Mouse (Mus musculus) MEL (cell line): ENCODE measurements around the gene Pcnx4. TPM values are rescaled to one million over a fixed set of nuclear protein-coding genes. Genes with fewer than 3 reads are reported as not detected.

Experiments used
- DNase-seq: peaks from one replicate; pipeline ENCODE4 v3.0.0; 2011; ENCODE audit warnings: low read depth, low spot score
- H3K27ac ChIP-seq: 2 replicates; pipeline ENCODE4 v1.5.1; 2012; ENCODE audit warnings: low read depth, mild to moderate bottlenecking, control low read depth, low read length, moderate library complexity; ENCODE audit not compliant: control insufficient read depth
- H3K27me3 ChIP-seq, 2 experiments: fragments of 150-350 bp in 1 of 2; sonication (generic) in 1 of 2; 2 replicates each; pipeline ENCODE4 v1.6.1; 2012; ENCODE audit warnings: low read length in 2 of 2, mild to moderate bottlenecking in 2 of 2, improper control_type of control experiment in 1 of 2, moderate library complexity in 1 of 2; ENCODE audit not compliant: insufficient read depth in 2 of 2, control insufficient read depth in 1 of 2
- H3K36me3 ChIP-seq, 2 experiments: 2 replicates each; pipeline ENCODE4 v1.6.1; 2012 to 2014; ENCODE audit warnings: low read length in 2 of 2, improper control_type of control experiment in 1 of 2, inconsistent platforms in 1 of 2, mild to moderate bottlenecking in 1 of 2; ENCODE audit not compliant: insufficient read depth in 2 of 2, control insufficient read depth in 1 of 2
- H3K4me1 ChIP-seq, 2 experiments: fragments of 150-350 bp in 1 of 2; sonication (generic) in 1 of 2; 2 replicates each; pipeline ENCODE4 v1.6.1; 2012; ENCODE audit warnings: low read length in 2 of 2, improper control_type of control experiment in 1 of 2, mild to moderate bottlenecking in 1 of 2; ENCODE audit not compliant: insufficient read depth in 2 of 2, control insufficient read depth in 1 of 2
- H3K4me3 ChIP-seq, 2 experiments: fragments of 150-350 bp in 1 of 2; sonication (generic) in 1 of 2; 2 replicates each; pipeline ENCODE4 v1.5.1; 2012; ENCODE audit warnings: low read depth in 2 of 2, low read length in 2 of 2, mild to moderate bottlenecking in 2 of 2, moderate library complexity in 2 of 2, control low read depth in 1 of 2, improper control_type of control experiment in 1 of 2; ENCODE audit not compliant: control insufficient read depth in 1 of 2, insufficient read depth in 1 of 2
- H3K79me2 ChIP-seq: 2 replicates; pipeline ENCODE4 v1.6.1; 2012; ENCODE audit warnings: mild to moderate bottlenecking, low read length, moderate library complexity; ENCODE audit not compliant: control insufficient read depth, poor library complexity, insufficient read depth
- H3K9ac ChIP-seq: 2 replicates; pipeline ENCODE4 v1.6.1; 2012; ENCODE audit warnings: low read depth, mild to moderate bottlenecking, control low read depth, low read length, moderate library complexity; ENCODE audit not compliant: control insufficient read depth, poor library complexity, severe bottlenecking
- H3K9me3 ChIP-seq: fragments of 150-350 bp; sonication (generic); replicated peaks from 2 replicates; pipeline ENCODE4 v1.6.1; 2012; ENCODE audit warnings: mild to moderate bottlenecking, low read length, improper control_type of control experiment, moderate library complexity; ENCODE audit not compliant: insufficient read depth
- CHD1 ChIP-seq: IDR thresholded peaks from 2 replicates; pipeline ENCODE4 v1.6.1; 2012; ENCODE audit warnings: low read depth, mild to moderate bottlenecking, inconsistent platforms, low read length, improper control_type of control experiment
- CHD2 ChIP-seq: IDR thresholded peaks from 2 replicates; pipeline ENCODE4 v1.6.1; 2011; ENCODE audit warnings: low read length, improper control_type of control experiment
- EP300 ChIP-seq, 2 experiments: IDR thresholded peaks; 2 replicates each; pipeline ENCODE4 v1.6.1; 2011; ENCODE audit warnings: improper control_type of control experiment in 2 of 2, low read length in 2 of 2, low read depth in 1 of 2, mild to moderate bottlenecking in 1 of 2
- ETS1 ChIP-seq: IDR thresholded peaks from 2 replicates; pipeline ENCODE4 v1.6.1; 2012; ENCODE audit warnings: low read depth, mild to moderate bottlenecking, inconsistent platforms, low read length, improper control_type of control experiment, moderate library complexity
- GABPA ChIP-seq: IDR thresholded peaks from 2 replicates; pipeline ENCODE4 v1.6.1; 2012; ENCODE audit warnings: low read depth, mild to moderate bottlenecking, inconsistent platforms, low read length, improper control_type of control experiment, moderate library complexity
- HCFC1 ChIP-seq: IDR thresholded peaks from 2 replicates; pipeline ENCODE4 v1.6.1; 2012; ENCODE audit warnings: low read depth, mild to moderate bottlenecking, inconsistent platforms, low read length, improper control_type of control experiment, moderate library complexity
- KAT2A ChIP-seq: conservative IDR thresholded peaks from 2 replicates; pipeline ENCODE4 v1.6.1; 2012; ENCODE audit warnings: low read depth, low read length, improper control_type of control experiment, inconsistent platforms
- MAX ChIP-seq: IDR thresholded peaks from 2 replicates; pipeline ENCODE4 v1.6.1; 2011; ENCODE audit warnings: low read length, improper control_type of control experiment
- MYB ChIP-seq: IDR thresholded peaks from 2 replicates; pipeline ENCODE4 v1.6.1; 2011; ENCODE audit warnings: mild to moderate bottlenecking, low read depth, low read length, improper control_type of control experiment
- MYC ChIP-seq: IDR thresholded peaks from 2 replicates; pipeline ENCODE4 v1.6.1; 2011; ENCODE audit warnings: low read depth, mild to moderate bottlenecking, low read length, improper control_type of control experiment, moderate library complexity
- NELFE ChIP-seq: IDR thresholded peaks from 2 replicates; pipeline ENCODE4 v1.6.1; 2011; ENCODE audit warnings: low read depth, low read length, improper control_type of control experiment
- POLR2A ChIP-seq, 2 experiments: IDR thresholded peaks; 2 replicates each; pipeline ENCODE4 v1.6.1; 2011 to 2012; ENCODE audit warnings: low read length in 2 of 2, mild to moderate bottlenecking in 2 of 2, control low read depth in 1 of 2, improper control_type of control experiment in 1 of 2, low read depth in 1 of 2, moderate library complexity in 1 of 2; ENCODE audit not compliant: control insufficient read depth in 1 of 2, insufficient read depth in 1 of 2, poor library complexity in 1 of 2
- POLR2AphosphoS2 ChIP-seq: IDR thresholded peaks from 2 replicates; pipeline ENCODE4 v1.6.1; 2011; ENCODE audit warnings: low read length, improper control_type of control experiment
- POLR2AphosphoS5 ChIP-seq: IDR thresholded peaks from 2 replicates; pipeline ENCODE4 v1.6.1; 2012; ENCODE audit warnings: low read depth, borderline replicate concordance, mild to moderate bottlenecking, inconsistent platforms, low read length, moderate library complexity, mixed read lengths
- RAD21 ChIP-seq: IDR thresholded peaks from 2 replicates; pipeline ENCODE4 v1.6.1; 2011; ENCODE audit warnings: mild to moderate bottlenecking, low read depth, low read length, improper control_type of control experiment
- RCOR1 ChIP-seq: IDR thresholded peaks from 2 replicates; pipeline ENCODE4 v1.6.1; 2012; ENCODE audit warnings: low read depth, mild to moderate bottlenecking, inconsistent platforms, low read length, improper control_type of control experiment
- SIN3A ChIP-seq: IDR thresholded peaks from 2 replicates; pipeline ENCODE4 v1.6.1; 2012; ENCODE audit warnings: low read length, improper control_type of control experiment, inconsistent platforms
- TBP ChIP-seq: IDR thresholded peaks from 2 replicates; pipeline ENCODE4 v1.8.0; 2011; ENCODE audit warnings: low read depth, low read length, improper control_type of control experiment
- UBTF ChIP-seq: IDR thresholded peaks from 2 replicates; pipeline ENCODE4 v1.6.1; 2012; ENCODE audit warnings: low read depth, mild to moderate bottlenecking, inconsistent platforms, low read length, improper control_type of control experiment, moderate library complexity, borderline replicate concordance; ENCODE audit not compliant: insufficient read depth
- USF2 ChIP-seq, 2 experiments: IDR thresholded peaks; 2 replicates each; pipeline ENCODE4 v1.6.1; 2011 to 2012; ENCODE audit warnings: improper control_type of control experiment in 2 of 2, low read length in 2 of 2, borderline replicate concordance in 1 of 2, inconsistent platforms in 1 of 2, low read depth in 1 of 2, mild to moderate bottlenecking in 1 of 2; ENCODE audit not compliant: insufficient read depth in 1 of 2
- ZC3H11A ChIP-seq: IDR thresholded peaks from 2 replicates; pipeline ENCODE4 v1.6.1; 2012; ENCODE audit warnings: low read depth, mild to moderate bottlenecking, inconsistent platforms, low read length, improper control_type of control experiment
- ZKSCAN1 ChIP-seq: IDR thresholded peaks from 2 replicates; pipeline ENCODE4 v1.6.1; 2012; ENCODE audit warnings: low read depth, mild to moderate bottlenecking, inconsistent platforms, low read length, improper control_type of control experiment, moderate library complexity
- ZNF384 ChIP-seq: IDR thresholded peaks from 2 replicates; pipeline ENCODE4 v1.6.1; 2012; ENCODE audit warnings: low read depth, mild to moderate bottlenecking, inconsistent platforms, low read length, improper control_type of control experiment
- polyA plus RNA-seq, 2 experiments: library from polyadenylated mRNA; stranded (reverse) in 1 of 2; unstranded in 1 of 2; fragments of >175 nt in 1 of 2; fragments of >200 nt in 1 of 2; gene quantifications; 2 replicates each; pipeline versions ENCODE4 v1.2.1 to v1.2.4; 2012; ENCODE audit warnings: low replicate concordance in 2 of 2, low read depth in 1 of 2; ENCODE audit not compliant: insufficient read length in 2 of 2, insufficient read depth in 1 of 2, missing spikeins in 1 of 2
- total RNA-seq: library from RNA; depleted of rRNA; stranded (reverse); fragments of 300-350 nt; gene quantifications from 2 replicates; pipeline ENCODE4 v1.2.3, GENCODE M21; 2012

Gene Pcnx4
- total and polyA plus RNA-seq, 3 experiments, result 3.2 to 5.2 TPM; not detected in 1

DNA sequence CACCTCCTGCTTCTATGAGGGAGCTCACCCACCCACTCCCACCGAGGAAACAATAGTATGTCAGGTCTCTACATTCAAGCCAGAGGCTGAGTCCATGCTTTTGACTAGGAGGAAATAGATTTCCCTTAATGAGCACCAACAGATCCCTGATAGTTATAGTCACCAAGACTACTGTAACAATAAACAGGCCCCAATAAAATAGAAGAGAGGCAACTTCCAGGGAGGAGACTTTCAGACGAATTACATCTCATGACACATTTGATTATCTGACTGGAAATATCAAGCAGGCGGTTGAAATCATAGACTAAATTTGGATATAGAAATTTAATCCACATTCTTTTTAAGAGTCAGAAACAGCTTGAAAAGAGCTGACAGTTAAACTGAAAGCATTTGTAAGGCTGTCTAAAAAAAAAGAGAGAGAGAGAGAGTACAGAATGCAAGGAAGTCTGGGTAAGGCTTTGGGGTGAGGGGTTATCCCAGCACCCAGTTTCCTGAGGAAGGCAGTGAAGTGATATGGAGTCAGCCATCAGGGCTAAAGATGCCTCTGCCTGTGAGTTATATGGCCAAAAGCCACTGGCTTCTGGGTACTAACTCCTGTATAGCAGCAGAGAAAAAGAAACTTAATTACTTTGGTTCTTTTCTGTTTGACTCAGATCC is 45.0 kb upstream of the Pcnx4 start:
- H3K9me3 ChIP-seq, result no peaks in the 10 kb centered on the region
- DNase-seq, result no peak
- no peaks in the 10 kb centered on the region for H3K4me1 ChIP-seq
- TF ChIP-seq CHD2, result no peak
- no peak for TF ChIP-seq CHD1
- no peak for TF ChIP-seq POLR2A (IDR thresholded peaks at IDR 0.05; ENCODE audit: control insufficient read depth in 1 of 2, insufficient read depth in 1 of 2, low read depth in 1 of 2, low read length in 2 of 2, poor library complexity in 1 of 2)
- no peak for TF ChIP-seq RCOR1
- no peak for TF ChIP-seq ZC3H11A
- no peak for TF ChIP-seq POLR2AphosphoS5
- no peak for TF ChIP-seq MYB
- no peak overlapping the region for H3K4me3 ChIP-seq
- H3K27ac ChIP-seq, result no peak overlapping the region
- no peak overlapping the region for H3K9ac ChIP-seq
- peaks cover 0 to 2% of the 10 kb centered on the region in 2 experiments; a peak in 1 of 4 replicates for H3K27me3 ChIP-seq
- H3K79me2 ChIP-seq, result no peaks in the 10 kb centered on the region
- H3K36me3 ChIP-seq, result no peaks in the 10 kb centered on the region

- TF ChIP-seq USF2 (IDR thresholded peaks at IDR 0.05; ENCODE audit: borderline replicate concordance in 1 of 2, insufficient read depth in 1 of 2, low read depth in 1 of 2, low read length in 2 of 2) (no peak), MYB (no peak), ZNF384 (no peak)
- DNase-seq, result no peak
- H3K36me3 ChIP-seq, result no peaks in the 10 kb centered on the region
- H3K9ac ChIP-seq, result no peak overlapping the region
- no peak overlapping the region for H3K4me3 ChIP-seq
- H3K4me1 ChIP-seq, result no peaks in the 10 kb centered on the region
- no peak overlapping the region for H3K27ac ChIP-seq
- H3K9me3 ChIP-seq, result no peaks in the 10 kb centered on the region
- peaks cover 0 to 2% of the 10 kb centered on the region in 2 experiments; a peak in 2 of 4 replicates for H3K27me3 ChIP-seq
- no peaks in the 10 kb centered on the region for H3K79me2 ChIP-seq
Measured at GRCm38 (mm10) chr12:72496866-72497600, 39.1 kb upstream of the Pcnx4 start.

- TF ChIP-seq POLR2AphosphoS2 (no peak), NELFE (no peak), ZC3H11A (no peak), UBTF (no peak), HCFC1 (no peak), TBP (no peak), RAD21 (no peak), CHD1 (no peak), SIN3A (no peak), MAX (no peak), MYC (no peak), ETS1 (no peak), GABPA (no peak), ZKSCAN1 (no peak), EP300 (IDR thresholded peaks at IDR 0.05; ENCODE audit: low read depth in 1 of 2, low read length in 2 of 2) (no peak), KAT2A (no peak)
- H3K79me2 ChIP-seq, result no peaks in the 10 kb centered on the region
- H3K27me3 ChIP-seq, result peaks cover 7 to 11% of the 10 kb centered on the region in 2 experiments
- DNase-seq, result no peak
- no peaks in the 10 kb centered on the region for H3K9me3 ChIP-seq
- no peak overlapping the region for H3K27ac ChIP-seq
- no peaks in the 10 kb centered on the region for H3K4me1 ChIP-seq
- H3K4me3 ChIP-seq, result no peak overlapping the region
- no peak overlapping the region for H3K9ac ChIP-seq
- no peaks in the 10 kb centered on the region for H3K36me3 ChIP-seq
Measured at GRCm38 (mm10) chr12:72509606-72510005, 26.6 kb upstream of the Pcnx4 start.
